Mouse (Mus musculus) lung, postnatal 0 days (tissue): ENCODE measurements around the gene Gpr25. TPM values are rescaled to one million over a fixed set of nuclear protein-coding genes. Genes with fewer than 3 reads are reported as not detected.

Experiments
- ATAC-seq: fragments of 200-750 bp; cut with Nextera tagmentation; 2 replicates; pipeline ENCODE4 v1.8.0; 2017; ENCODE audit warnings: moderate library complexity
- DNase-seq: peaks from one replicate; pipeline ENCODE4 v3.0.0-alpha.2; 2016; ENCODE audit warnings: low spot score
- H3K27ac ChIP-seq: fragments of 300-500 bp; sonication (generic); 2 replicates; pipeline ENCODE4 v1.5.1; 2014; ENCODE audit warnings: antibody characterized with exemption, mild to moderate bottlenecking, low read length, mixed read lengths
- H3K27me3 ChIP-seq: fragments of 300-500 bp; sonication (generic); replicated peaks from 2 replicates; pipeline ENCODE4 v1.6.1; 2014; ENCODE audit warnings: low read length, mixed read lengths; ENCODE audit not compliant: insufficient read depth
- H3K36me3 ChIP-seq: fragments of 300-500 bp; sonication (generic); 2 replicates; pipeline ENCODE4 v1.6.1; 2014; ENCODE audit warnings: low read length, mixed read lengths; ENCODE audit not compliant: insufficient read depth
- H3K4me1 ChIP-seq: fragments of 300-500 bp; sonication (generic); 2 replicates; pipeline ENCODE4 v1.6.1; 2014; ENCODE audit warnings: antibody characterized with exemption, low read depth, low read length, mixed read lengths; ENCODE audit not compliant: insufficient read depth
- H3K4me2 ChIP-seq: fragments of 300-500 bp; sonication (generic); replicated peaks from 2 replicates; pipeline ENCODE4 v1.6.1; 2014; ENCODE audit warnings: low read depth, mild to moderate bottlenecking, low read length, moderate library complexity, mixed read lengths
- H3K4me3 ChIP-seq: fragments of 300-500 bp; sonication (generic); 2 replicates; pipeline ENCODE4 v1.5.1; 2014; ENCODE audit warnings: low read depth, low read length
- H3K9ac ChIP-seq: fragments of 300-500 bp; sonication (generic); replicated peaks from 2 replicates; pipeline ENCODE4 v1.6.1; 2014; ENCODE audit warnings: low read depth, mild to moderate bottlenecking
- H3K9me3 ChIP-seq: fragments of 300-500 bp; sonication (generic); 2 replicates; pipeline ENCODE4 v1.6.1; 2016; ENCODE audit warnings: low read length, mixed read lengths
- CTCF ChIP-seq: IDR thresholded peaks from 2 replicates; pipeline ENCODE4 v1.5.1; 2016; ENCODE audit warnings: antibody characterized with exemption, mild to moderate bottlenecking
- EP300 ChIP-seq: IDR thresholded peaks from 2 replicates; pipeline ENCODE4 v1.6.1; 2016; ENCODE audit warnings: antibody characterized with exemption, mild to moderate bottlenecking, control low read depth
- whole genome bisulfite sequencing: fragments of 180-500 bp; shearing (Covaris S2); extraction: QIAGEN DNeasy Blood & Tissue Kit; methylation state at CpG from one replicate; pipeline ENCODE4 v1.1.7; 2014; 5-methylcytosine and 5-hydroxymethylcytosine counted together
- polyA plus RNA-seq: library from polyadenylated mRNA; unstranded; fragments of >200 nt; fragmentation: Nextera tagmentation; extraction: Ambion mirVana; gene quantifications from 2 replicates; pipeline ENCODE4 v1.2.1, GENCODE M21; 2015

Gene Gpr25
- polyA plus RNA-seq, 1 experiment from 2014 or later = not detected

GRCm38 (mm10) chr1:136266127-136266526 is 5.5 kb upstream of the Gpr25 start:
- TF ChIP-seq CTCF (no peak), EP300 (no peak)
- no peak for ATAC-seq
- H3K27me3 ChIP-seq = peaks cover 5% of the 10 kb centered on the region
- H3K9ac ChIP-seq = no peak overlapping the region
- no peak overlapping the region for H3K4me2 ChIP-seq
- 49% methylated on average over 6 of the region's 6 CpGs for WGBS
- no peak overlapping the region for H3K4me3 ChIP-seq
- no peaks in the 10 kb centered on the region for H3K4me1 ChIP-seq
- no peak for DNase-seq
- peaks cover 4% of the 10 kb centered on the region; the same call in 1 of the 2 replicates for H3K36me3 ChIP-seq
- no peaks in the 10 kb centered on the region for H3K9me3 ChIP-seq
- H3K27ac ChIP-seq = no peak overlapping the region

- Histone ChIP-seq H3K9me3 (no peaks in the 10 kb centered on the region), H3K27ac (no peak overlapping the region), H3K27me3 (peaks cover 27% of the 10 kb centered on the region), H3K4me1 (peaks cover 10% of the 10 kb centered on the region), H3K36me3 (no peaks in the 10 kb centered on the region), H3K4me3 (no peak overlapping the region), H3K9ac (no peak overlapping the region), H3K4me2 (no peak overlapping the region)
- ATAC-seq (no peak), DNase-seq (no peak)
- 80% methylated on average over 5 of the region's 5 CpGs for WGBS
- TF ChIP-seq CTCF (no peak), EP300 (no peak)
Observed at GRCm38 (mm10) chr1:136263355-136263754, 2.7 kb upstream of the Gpr25 start.

- TF ChIP-seq CTCF (no peak; the same call in 1 of the 2 replicates), EP300 (no peak)
- Histone ChIP-seq H3K4me1 (peaks cover 10% of the 10 kb centered on the region), H3K4me2 (peak overlapping the region; percentile 93), H3K4me3 (peak overlapping the region; percentile 47), H3K27ac (no peak overlapping the region), H3K36me3 (no peaks in the 10 kb centered on the region), H3K9me3 (no peaks in the 10 kb centered on the region), H3K27me3 (peaks cover 34% of the 10 kb centered on the region), H3K9ac (no peak overlapping the region)
- WGBS = under 1% methylated on average over 81 of the region's 95 CpGs
- peak; percentile 47 for DNase-seq
- ATAC-seq = peak; percentile 73
Observed at GRCm38 (mm10) chr1:136259893-136260634, 609 bp downstream of the Gpr25 start.

GRCm38 (mm10) chr1:136259543-136259892 is 1.2 kb downstream of the Gpr25 start:
- Histone ChIP-seq H3K36me3 (no peaks in the 10 kb centered on the region), H3K9ac (no peak overlapping the region), H3K27me3 (peaks cover 34% of the 10 kb centered on the region), H3K4me3 (peak overlapping the region; percentile 47), H3K27ac (no peak overlapping the region), H3K4me1 (peaks cover 10% of the 10 kb centered on the region), H3K4me2 (peak overlapping the region; percentile 93), H3K9me3 (no peaks in the 10 kb centered on the region)
- no peak for DNase-seq
- TF ChIP-seq EP300 (no peak), CTCF (no peak)
- no peak for ATAC-seq
- WGBS = 2% methylated on average over 16 of the region's 16 CpGs

GRCm38 (mm10) chr1:136258495-136258894 is 2.2 kb downstream of the Gpr25 start:
- Histone ChIP-seq H3K4me2 (no peak overlapping the region), H3K27me3 (peaks cover 34% of the 10 kb centered on the region)
- ATAC-seq = no peak

GRCm38 (mm10) chr1:136255657-136256056 is 5.0 kb downstream of the Gpr25 start:
- peaks cover 10% of the 10 kb centered on the region for H3K4me1 ChIP-seq
- 55% methylated on average over 8 of the region's 8 CpGs for WGBS
- DNase-seq = no peak
- no peak for ATAC-seq
- peaks cover 26% of the 10 kb centered on the region for H3K27me3 ChIP-seq
- no peak for TF ChIP-seq CTCF
- no peak for TF ChIP-seq EP300
- no peak overlapping the region for H3K9ac ChIP-seq
- no peak overlapping the region for H3K27ac ChIP-seq
- H3K4me3 ChIP-seq = no peak overlapping the region
- H3K4me2 ChIP-seq = no peak overlapping the region
- no peaks in the 10 kb centered on the region for H3K9me3 ChIP-seq
- no peaks in the 10 kb centered on the region for H3K36me3 ChIP-seq

More at GRCm38 (mm10) chr1:136258495-136258894, 2.2 kb downstream of the Gpr25 start:
- no peak overlapping the region for H3K27ac ChIP-seq
- no peak overlapping the region for H3K9ac ChIP-seq
- DNase-seq = no peak
- TF ChIP-seq CTCF (no peak), EP300 (no peak)
- H3K4me1 ChIP-seq = peaks cover 10% of the 10 kb centered on the region
- 56% methylated on average over 9 of the region's 9 CpGs for WGBS
- H3K4me3 ChIP-seq = no peak overlapping the region
- H3K9me3 ChIP-seq = no peaks in the 10 kb centered on the region
- H3K36me3 ChIP-seq = no peaks in the 10 kb centered on the region
